Mouse (Mus musculus): ENCODE results near the gene Cbx4.
"Not testable (repeated sequence)": the region's sequence is repeated elsewhere in the genome, so short reads cannot be mapped to it uniquely, and the experiment has no call there.

Gene Cbx4

DNA sequence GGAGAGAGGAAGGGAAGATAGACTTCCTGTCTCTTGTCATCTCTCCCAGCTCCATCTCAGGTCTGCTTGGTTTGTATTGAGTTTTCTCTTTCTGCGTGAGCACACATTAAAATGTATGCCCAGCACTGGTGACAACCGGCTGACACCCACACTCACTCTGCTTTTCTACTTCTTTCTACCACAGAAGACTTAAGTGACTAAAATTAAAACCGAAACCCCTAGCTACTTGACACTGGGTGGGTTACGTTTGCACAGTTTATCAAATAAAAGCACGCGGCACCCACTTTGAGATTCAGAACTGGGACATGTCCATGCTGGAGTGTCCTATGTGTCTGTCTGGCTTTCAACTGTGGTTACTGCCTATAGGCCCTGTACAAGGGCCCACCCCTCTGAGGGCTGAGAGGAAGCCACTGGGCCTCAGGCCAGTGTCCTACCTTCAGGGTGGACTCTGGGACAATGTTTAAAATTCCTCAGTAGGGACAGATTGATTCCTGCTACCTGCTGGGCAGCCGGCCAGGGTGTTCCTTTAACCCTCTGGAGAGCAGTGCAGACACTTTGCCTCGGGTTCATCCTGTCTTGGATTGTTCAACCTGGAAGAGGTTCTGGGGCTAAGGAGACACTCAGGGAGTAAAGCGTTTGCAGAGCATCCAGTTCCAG, 23.5 kb upstream of the Cbx4 start:
- no peak for DNase-seq

DNA sequence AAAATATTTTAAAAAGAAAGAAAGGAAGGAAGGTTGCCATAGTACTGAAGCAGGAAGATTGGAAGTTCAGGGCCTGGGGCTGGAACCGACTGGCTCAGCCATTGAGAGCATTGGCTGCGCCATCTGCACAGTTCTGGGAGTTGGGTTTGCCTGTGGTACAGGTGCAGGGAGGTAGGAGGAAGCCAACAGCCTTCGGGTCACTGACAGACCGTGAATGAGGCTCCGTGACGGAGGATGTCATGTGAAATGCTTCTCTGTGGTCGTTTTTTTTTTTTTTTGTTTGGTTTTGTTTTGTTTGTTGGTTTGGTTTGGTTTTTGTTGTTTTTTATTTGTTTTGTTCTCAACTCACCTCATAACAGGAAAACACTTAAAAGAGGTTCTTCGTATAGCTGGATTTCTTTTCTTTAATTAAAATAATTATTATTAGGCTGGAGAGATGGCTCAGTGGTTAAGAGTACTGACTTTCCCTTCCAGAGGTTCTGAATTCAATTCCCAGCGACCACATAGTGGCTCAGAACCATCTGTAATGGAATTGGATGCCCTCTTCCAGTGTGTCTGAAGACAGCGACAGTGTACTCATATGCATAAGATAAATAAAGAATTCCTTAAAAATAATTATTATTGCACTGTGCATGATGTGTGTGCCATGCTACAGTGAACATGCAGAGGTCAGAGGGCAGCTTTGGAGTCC, 22.7 kb upstream of the Cbx4 start:
- no peak for DNase-seq

DNA sequence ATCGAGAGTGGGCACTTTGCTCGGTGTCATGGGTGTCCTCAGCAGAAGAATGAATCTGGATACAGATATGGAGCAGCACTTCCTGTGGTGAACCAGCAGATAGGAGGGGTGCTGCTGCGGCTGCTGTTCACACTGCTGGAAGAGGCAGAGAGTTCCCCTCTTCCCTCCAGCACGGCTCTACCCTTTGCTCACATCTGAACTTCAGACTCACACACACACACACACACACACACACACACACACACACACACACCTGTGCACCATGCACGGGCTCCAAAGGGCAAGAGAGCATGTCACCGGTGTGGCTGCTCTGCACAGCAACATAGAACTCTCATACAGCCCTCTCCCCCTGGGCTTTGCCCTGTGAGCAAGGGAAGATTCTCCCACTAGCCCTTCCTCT, 20.3 kb upstream of the Cbx4 start:
- no peak for DNase-seq

DNA sequence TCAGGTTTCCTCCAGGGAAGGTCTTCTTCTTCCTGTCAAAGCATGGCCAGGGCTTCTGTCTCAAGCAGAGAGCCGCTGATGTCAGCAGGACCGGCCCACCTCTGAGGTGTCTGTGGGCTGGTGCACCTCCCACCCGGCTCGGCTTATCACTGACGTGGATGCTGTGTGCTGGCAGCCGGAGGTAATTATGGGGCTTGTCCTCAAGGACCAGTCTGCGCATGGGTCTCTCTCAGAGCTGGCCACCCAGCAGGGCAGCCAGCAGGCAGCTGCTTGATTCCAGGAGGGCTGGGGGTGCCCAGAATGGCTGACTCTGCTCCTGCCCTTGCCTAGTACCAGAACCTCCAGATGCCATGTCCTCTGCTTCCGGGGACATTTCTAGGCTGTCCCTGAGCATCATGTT, 19.7 kb upstream of the Cbx4 start:
- DNase-seq: no peak

DNA sequence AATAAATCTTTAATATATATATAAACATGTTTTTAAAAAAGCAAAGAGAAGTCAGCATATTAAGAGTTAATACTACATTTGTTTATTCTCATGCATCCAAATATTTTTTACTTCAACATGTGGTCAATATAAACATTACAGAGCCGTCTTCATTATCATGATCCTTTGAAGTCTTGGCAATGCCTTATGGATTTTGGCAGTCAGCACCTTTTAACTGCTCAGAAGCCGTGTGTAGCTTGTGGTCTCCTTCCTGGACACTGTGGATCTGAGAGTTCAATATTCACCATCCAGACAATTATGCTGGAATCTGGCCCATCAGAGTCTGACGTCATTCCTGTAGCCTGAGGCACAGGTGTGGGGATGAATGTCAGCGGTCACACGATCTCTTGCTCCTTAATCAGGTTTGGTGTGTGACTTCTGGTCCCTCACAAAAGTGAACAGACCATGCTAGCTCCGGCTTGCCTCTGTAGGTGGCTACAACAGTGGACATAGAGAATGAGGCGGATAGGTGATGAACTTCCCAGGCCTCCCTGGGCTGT, 19.1 kb upstream of the Cbx4 start:
- DNase-seq: no peak

DNA sequence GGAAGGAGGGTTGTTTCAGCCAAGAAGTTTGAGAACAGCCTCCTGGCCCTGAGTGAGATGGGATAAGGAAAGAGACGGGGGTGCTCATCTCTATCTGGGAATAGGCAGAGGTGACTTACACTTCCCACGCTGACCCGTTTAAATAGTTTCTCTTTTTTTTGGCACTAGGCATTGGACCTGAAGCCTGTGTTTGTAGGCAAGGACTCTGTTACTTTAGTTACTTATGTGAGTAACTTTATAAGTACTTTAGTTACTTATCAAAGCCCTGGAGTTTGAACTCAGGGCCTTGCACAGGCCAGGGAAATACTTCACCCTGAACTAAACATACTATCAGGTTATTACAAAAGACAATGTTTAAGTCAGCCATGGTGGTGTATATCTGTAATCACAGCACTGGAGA, 18.0 kb upstream of the Cbx4 start:
- no peak for DNase-seq

DNA sequence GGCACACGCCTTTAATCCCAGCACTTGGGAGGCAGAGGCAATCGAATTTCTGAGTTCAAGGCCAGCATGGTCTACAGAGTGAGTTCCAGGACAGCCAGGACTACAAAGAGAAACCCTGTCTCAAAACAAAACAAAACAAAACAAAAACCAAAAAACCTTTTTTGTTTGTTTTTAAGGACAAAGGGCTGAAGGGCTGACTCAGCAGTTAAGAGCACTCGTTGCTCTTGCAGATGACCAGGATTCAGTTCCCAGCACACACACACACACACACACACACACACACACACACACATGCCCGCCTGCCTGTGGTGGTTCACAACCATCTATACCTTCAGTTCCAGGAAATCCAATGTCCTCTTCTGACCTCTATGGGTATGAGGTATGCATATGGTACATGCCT, 14.3 kb upstream of the Cbx4 start:
- not testable (repeated sequence) for DNase-seq

DNA sequence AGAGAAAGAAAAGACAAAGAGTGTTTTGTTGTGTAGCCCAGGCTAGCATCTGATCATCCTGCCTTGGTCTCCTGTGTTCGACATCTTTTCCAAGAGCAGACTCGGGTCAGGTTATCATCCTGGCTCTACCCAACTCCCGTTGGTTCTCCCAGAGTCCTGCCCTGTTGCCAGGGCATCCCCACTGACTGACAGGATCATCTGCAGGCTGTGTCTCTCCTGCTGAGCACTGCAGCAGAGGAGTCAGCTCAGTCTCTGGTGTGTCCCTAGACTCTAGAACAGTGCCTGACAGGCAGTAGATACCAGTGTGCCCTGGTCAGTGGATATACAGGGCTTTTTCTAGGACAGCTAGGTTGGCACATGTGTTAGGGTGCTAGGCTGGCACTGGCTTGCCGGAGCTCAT, 12.2 kb upstream of the Cbx4 start:
- no peak for DNase-seq

DNA sequence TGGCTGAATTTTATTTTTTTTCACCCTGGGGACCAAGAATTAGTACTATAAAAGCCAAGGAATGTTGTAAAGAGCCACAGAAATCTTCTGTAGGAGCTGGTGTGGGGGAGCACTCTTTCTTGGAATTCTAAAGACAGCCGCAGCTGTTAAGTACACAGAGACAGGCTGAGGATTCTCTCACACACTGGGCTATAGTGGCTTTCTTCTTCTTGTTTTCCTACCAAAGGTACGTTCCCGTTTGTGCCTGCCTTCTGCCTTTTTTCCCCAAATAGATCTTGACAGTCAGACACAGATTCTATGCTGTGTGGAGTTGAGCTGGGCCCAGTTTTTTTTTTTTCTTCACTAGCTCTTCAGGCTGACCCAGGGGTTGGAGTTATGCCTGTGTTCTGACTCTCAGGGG, 9.4 kb upstream of the Cbx4 start:
- no peak for DNase-seq

DNA sequence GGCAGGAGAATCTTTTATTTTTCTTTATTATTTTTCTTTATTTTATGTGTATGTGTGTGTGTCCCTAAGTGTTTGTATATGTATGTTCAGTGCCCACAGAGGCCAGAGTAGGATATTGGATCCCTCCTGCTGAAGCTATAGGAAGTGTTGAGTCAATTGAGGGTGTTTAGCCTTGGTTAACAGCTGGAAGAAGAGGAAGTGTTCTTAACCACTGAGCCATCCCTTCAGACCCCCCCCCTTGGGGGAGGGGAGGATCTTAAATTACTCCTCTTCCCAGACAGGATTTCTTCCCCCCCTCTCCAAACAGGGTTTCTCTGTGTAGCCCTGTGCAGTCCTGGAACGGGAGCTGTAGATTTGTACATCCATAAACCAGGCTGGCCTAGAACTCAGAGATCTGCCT, 7.3 kb upstream of the Cbx4 start:
- DNase-seq: no peak

DNA sequence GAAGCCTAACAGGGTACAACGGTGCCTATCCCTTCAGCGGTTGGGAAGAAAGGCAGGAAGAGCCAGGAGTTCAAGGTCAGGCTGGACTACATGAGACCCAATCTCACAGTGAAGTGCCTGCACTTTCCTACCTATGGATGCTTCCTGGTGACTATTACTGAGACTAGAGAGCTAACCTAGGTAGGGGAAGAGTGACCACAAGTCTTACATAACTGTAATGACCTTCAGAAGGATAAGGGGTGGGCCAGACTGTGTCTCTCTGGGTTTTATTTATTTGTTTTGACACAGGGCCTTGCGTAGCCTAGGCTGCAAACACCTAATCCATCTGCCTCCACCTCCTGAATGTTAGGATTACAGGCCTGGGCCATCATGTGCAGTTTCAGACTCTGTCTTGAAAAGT, 6.3 kb upstream of the Cbx4 start:
- DNase-seq: no peak

DNA sequence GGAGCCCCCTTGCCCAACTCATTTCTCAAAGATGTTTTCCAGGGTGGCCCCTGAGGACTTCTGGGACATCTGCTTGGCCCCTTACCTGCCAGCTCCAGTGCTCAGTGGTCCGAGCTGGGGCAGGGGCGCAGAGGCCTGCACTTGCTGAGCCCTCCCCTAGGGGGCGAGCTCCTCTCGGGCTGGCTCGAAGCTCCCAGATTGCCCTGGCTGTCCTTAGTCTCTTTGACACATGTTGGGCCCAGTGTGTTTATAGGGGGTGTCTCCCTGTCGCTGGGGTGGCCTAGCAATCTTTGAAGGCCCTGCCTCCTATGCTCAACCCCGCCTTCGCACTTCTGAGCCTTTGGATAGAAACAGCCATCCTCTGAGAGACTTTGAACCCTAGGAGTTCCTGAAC, 5.6 kb upstream of the Cbx4 start:
- peak; percentile 37 to 63 for DNase-seq

DNA sequence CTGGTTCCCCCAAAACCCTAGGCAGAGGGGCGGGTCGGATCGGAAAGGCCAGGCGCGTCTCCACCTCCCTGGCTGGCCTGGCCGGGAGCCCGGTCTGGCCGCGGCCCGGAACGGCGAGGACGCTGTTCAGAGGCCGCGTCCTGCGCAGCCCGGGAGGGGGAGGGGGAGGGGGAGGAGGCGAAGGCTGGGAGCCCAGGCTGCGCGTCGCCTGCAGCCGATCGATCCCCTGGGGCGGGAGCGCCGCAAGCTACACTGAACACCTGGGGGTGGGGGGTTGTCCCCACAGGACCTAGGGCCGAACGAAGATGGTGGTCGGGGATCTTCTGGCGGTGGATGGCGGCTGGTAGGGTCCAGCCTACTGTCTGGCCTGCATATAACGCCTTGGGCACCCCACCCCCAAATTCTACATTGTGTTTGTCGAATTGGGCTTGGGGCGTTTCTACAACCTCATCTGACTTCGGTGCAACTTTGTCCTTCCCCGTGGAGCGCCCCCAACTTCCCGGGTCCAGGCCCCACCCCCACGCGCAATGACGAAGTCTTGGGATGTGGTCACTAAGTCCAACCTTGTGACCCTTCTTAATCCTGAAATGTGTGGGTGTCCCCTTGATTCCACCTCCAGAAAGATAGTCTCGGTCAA, 5.1 kb upstream of the Cbx4 start:
- DNase-seq: peak; percentile 35 to 60

DNA sequence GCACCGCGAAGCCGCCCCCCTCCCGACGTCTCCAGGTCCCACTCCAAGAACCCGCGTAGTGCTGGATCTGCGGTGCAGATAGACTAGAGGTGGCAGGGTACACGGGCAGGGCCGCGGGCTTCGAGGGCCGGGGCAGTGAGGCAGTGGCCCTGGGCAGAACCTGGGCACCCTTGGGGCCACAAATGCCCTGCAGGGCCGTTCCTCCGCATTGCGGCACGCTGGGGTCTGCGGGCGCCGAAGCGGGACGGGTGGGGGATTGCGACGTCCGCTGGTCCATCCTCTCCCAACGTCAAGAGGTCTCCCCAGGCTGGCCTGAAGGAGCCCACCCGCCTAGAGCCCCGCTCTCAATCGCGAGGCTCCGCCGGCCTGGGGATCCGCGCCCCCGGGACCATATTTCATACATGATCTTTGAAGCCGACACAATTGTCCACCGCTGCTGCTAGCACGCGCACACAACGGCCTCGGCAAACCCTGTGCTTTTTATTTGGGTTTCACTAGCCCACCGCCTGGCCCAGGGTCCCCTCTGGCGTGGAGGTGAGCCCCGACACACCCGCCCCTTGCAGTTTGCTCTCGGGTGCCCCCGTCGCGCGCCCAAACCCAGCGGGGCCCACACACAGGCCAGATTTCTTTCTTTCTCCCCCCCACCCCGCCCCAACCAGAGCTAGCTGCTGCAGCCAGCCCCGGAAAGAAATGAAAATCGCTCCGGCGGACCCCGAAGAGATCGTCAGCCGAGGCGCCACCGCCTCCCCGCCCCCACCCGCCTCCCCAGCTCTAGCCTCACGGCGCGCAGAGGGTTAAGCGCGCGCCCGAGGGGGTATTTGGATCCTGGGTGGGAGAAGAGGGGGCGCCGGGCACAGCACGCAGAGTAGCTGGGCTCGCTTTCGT, 4.3 kb upstream of the Cbx4 start:
- DNase-seq: peak; percentile 14 to 39

DNA sequence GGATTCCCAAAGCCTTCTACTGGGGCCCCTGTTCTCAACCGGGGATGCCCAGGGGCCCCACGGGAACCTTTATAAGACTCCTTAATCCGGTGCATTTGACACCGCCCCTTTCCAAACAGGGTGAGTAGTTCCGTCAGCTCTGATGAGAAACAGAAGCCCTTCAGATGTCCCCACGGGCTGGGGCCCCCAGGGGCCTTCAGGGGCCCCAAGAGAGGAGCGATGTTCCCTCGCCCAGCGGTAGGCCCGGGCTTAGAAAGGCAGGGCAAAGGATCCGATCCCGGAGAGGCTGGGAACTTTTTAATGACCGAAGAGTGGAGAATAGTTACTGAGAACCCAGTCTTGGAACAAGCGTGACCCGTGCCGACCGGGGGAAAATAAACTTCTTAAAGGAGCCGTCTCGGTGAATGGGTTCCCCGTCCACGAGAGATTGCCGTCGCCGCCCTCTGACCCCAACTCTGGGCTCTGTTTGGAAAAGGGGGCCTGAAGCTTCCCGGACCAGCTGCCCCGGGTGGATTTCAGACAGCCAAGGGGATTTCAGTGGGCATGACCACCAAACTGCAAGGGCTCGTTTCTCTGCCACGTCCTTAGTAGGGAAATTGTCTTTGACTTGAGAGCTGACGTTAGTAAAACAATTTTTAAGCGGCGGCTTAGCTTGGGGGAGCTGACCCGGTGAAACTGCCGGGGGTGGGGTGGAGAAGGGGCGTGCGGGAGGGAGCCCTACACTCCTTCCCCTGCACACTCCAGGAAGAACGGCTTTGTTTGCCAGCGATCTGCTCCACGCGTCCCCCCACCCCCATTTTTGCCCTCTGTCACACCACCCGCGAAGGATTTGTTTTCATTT, 3.4 kb upstream of the Cbx4 start:
- DNase-seq: no peak

DNA sequence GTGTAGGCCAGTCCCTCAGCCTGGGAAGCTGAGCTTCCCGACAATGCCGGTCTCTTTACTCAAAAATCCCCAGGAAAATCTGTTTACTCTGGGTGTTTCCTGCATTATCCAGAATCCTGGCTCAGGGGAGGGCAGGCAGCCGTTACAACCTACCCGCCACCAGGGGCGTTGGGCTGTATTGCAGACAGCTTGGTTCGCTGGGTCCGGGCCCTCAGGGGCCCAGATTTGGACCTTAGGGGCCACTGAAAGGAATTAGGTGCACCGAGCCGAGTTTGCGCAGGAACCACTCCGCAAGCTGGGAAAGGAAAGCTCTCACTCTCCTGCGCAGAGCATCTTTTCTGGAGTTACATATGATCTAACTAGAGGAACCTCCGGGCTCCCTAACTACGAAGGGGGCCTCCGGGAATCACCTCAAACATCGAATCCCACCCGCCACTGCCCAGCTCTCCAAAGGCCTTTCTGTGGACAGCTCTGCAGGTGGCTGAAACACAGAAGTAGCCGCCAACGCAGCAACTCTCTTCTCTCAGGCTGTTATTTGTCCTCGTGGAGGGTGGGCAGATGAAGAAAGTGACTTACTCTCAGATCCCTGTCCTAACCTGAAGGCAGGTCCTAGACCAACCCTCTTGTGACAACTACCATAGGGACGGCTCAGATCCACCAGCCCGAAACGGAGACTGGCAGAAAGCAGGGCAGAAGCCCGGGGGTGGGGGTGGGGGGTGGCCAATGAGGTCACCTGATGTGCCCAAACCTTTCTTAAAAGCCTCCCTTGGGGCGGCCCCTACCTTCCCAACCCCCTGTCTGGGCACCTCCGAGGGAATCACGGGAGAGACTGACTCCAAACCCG, 2.6 kb upstream of the Cbx4 start:
- DNase-seq: peak; percentile 13 to 31

DNA sequence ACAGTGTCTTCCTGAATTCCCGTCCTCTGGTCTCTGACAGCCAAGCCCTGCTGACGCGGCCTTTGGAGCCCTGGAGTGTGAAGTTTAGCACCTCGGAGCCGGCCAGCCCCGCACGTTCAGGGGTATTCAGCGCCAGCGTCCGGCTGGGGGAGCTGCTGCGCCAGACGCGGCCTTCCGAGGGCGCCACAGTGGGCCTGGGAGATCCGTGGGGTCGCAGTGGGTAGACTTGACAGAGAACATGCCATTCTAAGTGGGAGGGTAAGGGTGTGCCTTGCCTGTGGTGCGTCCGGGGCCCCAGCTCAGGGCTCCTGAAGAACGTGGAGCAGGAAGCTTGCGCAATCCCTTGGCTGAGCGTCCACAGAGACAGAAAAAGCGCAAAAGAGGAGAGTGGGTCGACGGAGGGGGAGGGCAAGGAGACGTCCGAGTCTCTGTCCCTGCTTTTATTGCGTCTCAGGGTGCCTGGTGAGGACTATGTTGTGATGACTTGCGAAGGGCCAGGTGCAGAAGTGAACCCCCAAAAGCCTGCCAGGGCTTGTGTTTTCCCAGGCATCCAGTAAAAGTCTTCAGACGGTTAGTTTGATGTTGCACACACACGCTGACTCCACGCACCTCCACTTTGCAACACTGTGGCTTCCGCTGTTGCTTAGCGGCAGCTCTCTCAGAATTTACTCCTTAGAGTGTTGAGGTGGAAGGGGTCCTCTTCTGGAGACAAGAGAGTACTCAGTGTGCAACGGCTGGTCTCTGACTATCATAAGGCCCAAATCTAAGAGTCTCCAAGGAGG, 1.5 kb upstream of the Cbx4 start:
- peak; percentile 19 to 32 for DNase-seq

DNA sequence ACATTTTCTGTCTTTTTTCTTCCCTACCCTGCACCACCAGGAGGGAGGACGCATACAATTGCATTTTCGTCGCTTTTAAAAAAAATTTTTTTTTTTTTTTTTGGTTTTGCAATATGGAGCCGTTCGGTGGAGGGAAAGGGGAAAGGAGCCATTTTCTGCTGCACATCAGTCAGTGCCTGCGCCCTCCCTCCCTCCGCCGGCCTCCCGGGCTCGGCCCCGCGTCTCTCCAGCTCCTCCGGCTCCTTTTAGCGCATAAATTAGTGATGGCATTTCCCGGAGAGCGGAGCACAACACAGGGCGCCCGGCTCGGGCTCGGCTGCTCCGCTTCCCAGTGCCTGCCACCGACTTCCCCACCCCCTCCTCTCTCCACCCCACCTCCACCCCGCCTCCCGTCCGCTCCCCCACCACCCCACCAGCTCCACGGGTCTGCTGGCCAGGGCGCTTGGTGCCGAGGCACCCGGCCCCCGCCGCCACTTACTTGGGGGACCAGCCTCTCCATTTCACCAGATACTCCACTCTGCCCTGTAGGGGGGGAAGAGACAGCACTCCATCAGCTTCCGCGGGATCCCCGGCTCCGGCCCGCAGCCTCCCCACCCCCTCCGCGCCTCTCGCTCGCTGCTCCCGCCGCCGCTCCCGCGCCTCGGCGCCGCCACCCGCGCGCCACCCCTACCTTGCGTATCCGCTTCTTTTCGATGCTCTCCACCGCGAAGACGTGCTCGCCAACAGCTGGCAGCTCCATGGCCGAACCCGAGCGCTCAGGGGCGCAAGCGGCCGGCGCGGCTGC, 550 bp downstream of the Cbx4 start:
- DNase-seq: peak; percentile 65 to 79

DNA sequence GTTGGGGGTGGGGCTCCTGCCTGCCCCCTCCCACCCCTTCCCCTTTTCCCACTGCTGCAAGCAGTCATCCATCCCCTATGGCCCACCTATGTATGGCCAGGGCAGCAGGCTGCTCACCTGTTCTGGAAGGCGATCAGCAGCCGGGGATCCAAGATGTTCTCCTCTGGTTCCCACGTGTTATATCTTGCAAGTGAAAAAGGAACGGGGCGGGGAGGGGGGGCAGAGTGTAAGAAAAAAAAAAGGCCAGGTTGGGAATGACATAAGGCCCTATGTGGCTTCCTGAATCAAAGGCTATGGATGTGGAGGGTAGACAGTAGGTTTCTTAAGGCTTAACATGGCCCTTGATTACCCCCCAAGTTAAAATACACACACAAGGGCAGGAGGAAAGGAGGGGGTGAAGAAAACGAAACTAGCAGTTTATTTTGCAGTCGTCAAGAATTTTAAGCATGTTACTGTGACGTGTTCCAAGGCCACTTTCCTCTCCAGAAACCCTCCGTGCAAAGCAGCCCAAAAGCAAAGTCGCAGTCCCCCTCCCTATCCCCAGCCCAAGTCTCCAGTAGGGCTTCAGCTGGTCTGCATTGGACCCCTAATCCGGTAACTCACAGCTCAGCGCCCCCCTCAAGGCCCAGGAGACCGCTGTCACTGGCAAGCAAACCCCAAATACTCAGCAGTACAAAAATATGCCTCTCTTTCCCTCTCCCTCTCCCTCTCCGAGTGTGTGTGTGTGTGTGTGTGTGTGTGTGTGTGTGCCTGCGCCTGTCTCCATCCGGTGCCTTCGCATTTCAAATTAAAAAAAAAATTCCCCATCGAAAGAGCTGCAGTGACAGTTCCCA, 1.4 kb downstream of the Cbx4 start:
- DNase-seq: peak; percentile 46 to 56
